Mouse (Mus musculus): Measurements from ENCODE around the gene Gm37240.

DNA sequence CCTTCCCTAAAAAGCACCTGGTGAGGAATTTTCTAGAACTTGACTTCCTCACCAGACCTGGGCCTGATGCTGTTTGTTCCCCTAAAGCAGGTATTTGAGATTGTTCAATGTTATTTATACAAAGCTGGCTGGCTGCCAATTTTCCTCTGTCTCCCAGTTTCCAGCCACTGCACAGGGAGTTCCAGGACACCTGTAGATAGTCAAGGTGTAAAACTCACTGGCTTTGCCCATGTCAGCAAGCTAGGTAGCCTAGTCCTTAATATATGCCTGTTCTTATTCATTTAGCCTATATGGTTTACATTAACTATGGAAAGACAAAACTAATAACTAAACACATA is 44.5 kb downstream of the Gm37240 start:
- no peak for TF ChIP-seq CTCF (IDR thresholded peaks at IDR 0.05; ENCODE audit: control insufficient read depth, insufficient read depth, low read length)
- no peak for TF ChIP-seq POLR2A (IDR thresholded peaks at IDR 0.05; ENCODE audit: borderline replicate concordance, control insufficient read depth, low read depth, low read length)
